Mouse (Mus musculus): ENCODE results near the gene Tssk4.

The Tssk4 gene

GRCm38 (mm10) chr14:55649884-55650283, at the start of gene Tssk4:
Gene Tssk4 (plus strand): TSS chr14:55650184.
- no peak for DNase-seq (ENCODE audit: low spot score in 2 of 2)

- DNase-seq (ENCODE audit: low spot score in 2 of 2), result no peak
Observed at GRCm38 (mm10) chr14:55603271-55603632, 46.7 kb upstream of the Tssk4 start, which contains the start of gene Irf9. Gene Irf9 (plus strand): TSS chr14:55603571.

- peak; percentile 78 to 94 for DNase-seq (ENCODE audit: low spot score in 2 of 2)
Observed at GRCm38 (mm10) chr14:55603633-55604576, 46.1 kb upstream of the Tssk4 start.

- no peak for DNase-seq (ENCODE audit: low spot score in 2 of 2)
Observed at GRCm38 (mm10) chr14:55604823-55605222, 45.2 kb upstream of the Tssk4 start.

GRCm38 (mm10) chr14:55605743-55606459, 44.1 kb upstream of the Tssk4 start:
- DNase-seq (ENCODE audit: low spot score in 2 of 2), result no peak

GRCm38 (mm10) chr14:55608339-55608738, 41.6 kb upstream of the Tssk4 start:
- no peak for DNase-seq (ENCODE audit: low spot score in 2 of 2)

GRCm38 (mm10) chr14:55613346-55613745, 36.6 kb upstream of the Tssk4 start:
- no peak for DNase-seq (ENCODE audit: low spot score in 2 of 2)

- DNase-seq (ENCODE audit: low spot score in 2 of 2), result no peak
Observed at GRCm38 (mm10) chr14:55614565-55615178, 35.3 kb upstream of the Tssk4 start.

DNA sequence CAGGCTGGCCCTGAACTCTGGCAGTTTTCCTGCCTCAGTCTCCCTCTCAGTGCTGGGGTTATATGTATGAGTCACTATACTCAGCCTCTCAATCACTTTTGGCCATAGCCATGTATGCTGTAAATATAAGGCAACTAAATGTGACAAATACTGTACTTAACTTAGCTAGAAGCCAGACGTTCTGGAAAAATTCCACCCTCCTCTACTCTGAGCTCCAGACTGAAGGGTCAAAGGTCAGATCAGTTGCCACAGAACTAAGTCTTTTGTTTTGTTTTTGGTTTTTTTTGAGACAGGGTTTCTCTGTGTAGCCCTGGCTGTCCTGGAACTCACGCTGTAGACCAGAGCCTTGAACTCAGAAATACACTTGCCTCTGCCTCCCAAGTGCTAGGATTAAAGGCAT, 34.1 kb upstream of the Tssk4 start:
- no peak for DNase-seq (ENCODE audit: low spot score in 2 of 2)

GRCm38 (mm10) chr14:55616844-55617243, 33.1 kb upstream of the Tssk4 start:
- DNase-seq (ENCODE audit: low spot score in 2 of 2), result no peak

DNA sequence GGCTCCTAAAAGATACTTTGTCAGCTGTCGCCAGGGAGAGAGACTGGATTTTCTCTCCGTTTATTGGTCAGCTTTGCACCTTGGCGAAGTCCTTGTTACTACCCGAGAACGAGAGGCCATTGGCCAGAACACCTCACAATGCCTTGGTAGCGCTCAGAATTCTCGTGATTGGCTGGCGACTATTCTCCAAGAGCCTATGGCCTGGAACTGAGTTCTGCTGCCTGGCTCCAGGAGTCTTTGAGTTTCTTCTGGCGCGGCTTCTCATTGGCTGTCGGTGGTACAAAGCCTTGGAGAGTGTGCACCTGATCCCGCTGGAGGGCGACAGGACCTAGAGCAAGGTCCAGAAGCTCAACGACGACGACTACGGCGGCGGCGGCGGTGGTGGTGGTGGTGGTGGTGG, 32.2 kb upstream of the Tssk4 start, which contains the start of gene Rec8:
Rec8 (plus strand) TSS at position 216 of the 400 bp plus-strand sequence.
- DNase-seq (ENCODE audit: low spot score in 2 of 2), result no peak

GRCm38 (mm10) chr14:55618486-55619195, 31.3 kb upstream of the Tssk4 start:
- no peak for DNase-seq (ENCODE audit: low spot score in 2 of 2)

- no peak for DNase-seq (ENCODE audit: low spot score in 2 of 2)
Observed at GRCm38 (mm10) chr14:55628077-55628827, 21.7 kb upstream of the Tssk4 start.

DNA sequence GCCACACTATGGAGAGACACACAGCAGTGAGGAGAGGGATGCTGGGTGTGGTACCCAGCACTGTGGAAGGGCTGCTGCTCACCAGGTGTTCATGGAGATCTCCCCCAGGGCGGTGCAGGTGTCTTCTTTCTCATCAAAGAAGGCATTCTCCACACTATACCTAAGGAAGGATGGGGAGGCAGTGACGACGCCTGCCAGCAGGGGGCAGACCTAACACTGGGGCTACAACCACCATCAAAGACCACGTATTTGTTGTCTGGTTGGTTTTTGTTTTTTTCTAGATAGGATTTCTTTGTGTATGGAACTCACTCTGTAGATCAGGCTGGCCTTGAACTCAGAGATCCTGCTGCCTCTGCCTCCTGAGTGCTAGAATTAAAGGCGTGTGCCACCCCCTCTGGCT, 20.7 kb upstream of the Tssk4 start:
- peak in 1 of 2 experiments; percentile 53 for DNase-seq (ENCODE audit: low spot score in 2 of 2)

- DNase-seq (ENCODE audit: low spot score in 2 of 2), result no peak
Observed at GRCm38 (mm10) chr14:55634874-55635522, 15.0 kb upstream of the Tssk4 start.

DNA sequence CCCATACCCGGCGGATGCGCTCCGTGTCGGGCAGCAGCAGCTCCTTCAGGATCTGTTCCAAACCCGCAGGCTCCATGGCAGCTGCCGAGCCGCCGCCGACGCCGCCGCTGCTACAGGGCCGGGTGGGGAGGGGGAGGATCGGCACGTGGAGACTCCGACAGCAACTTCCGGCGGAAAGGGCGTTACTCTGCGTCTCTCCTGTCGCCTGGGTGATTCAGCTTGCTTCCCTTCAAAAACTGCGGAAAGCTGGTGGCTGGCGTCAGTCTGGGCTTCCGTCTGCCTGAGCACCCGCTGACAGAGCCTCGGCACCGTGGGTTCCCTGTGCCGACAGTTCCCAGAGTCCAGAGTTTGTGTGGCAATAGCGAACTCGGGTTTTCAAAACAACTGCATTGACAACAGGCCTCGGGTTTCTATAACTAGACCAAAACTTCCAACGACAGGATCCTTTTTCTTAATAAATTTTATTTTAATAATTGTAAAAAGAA, 14.4 kb upstream of the Tssk4 start, which contains the start of gene Ipo4:
Ipo4 (minus strand) TSS at position 435 of the 485 bp plus-strand sequence.
- DNase-seq (ENCODE audit: low spot score in 2 of 2), result peak; percentile 75 to 89

- no peak for DNase-seq (ENCODE audit: low spot score in 2 of 2)
Observed at GRCm38 (mm10) chr14:55637795-55638194, 12.2 kb upstream of the Tssk4 start, which contains the start of gene Gm49378. Gene Gm49378 (minus strand): TSS chr14:55637895.

GRCm38 (mm10) chr14:55640816-55641215, 9.2 kb upstream of the Tssk4 start:
- DNase-seq (ENCODE audit: low spot score in 2 of 2), result no peak

DNA sequence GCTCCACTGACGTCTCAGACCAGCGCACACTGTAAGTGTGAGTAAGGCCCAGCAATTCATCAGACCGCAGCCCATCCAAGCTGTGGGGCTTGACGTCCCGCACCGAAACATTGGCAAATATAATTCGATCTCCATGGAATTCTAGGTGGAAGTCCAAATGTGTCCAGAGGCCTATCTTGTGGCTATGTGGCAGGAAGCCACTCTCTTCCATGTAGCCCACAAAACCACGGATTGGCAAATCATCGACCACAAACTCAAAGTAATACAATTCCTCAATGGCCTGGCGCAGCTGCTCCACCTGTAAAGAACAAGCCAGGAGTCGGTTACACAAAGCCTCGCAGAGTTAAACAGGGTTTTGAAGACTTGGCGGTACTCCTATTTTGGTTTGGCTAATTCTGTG, 8.7 kb upstream of the Tssk4 start:
- no peak for DNase-seq (ENCODE audit: low spot score in 2 of 2)

- DNase-seq (ENCODE audit: low spot score in 2 of 2), result no peak
Observed at GRCm38 (mm10) chr14:55642679-55643059, 7.3 kb upstream of the Tssk4 start.

All from left cerebral cortex, adult 9 months (tissue).